Mouse (Mus musculus) thymus, postnatal 0 days (tissue): Measurements from ENCODE around the gene Zfp768. TPM values are rescaled to one million over a fixed set of nuclear protein-coding genes. Genes with fewer than 3 reads are reported as not detected.

Source experiments
- DNase-seq: peaks from one replicate; pipeline ENCODE4 v3.0.0-alpha.2; 2015; ENCODE audit warnings: low spot score
- polyA plus RNA-seq: library from polyadenylated mRNA; unstranded; fragments of >200 nt; fragmentation: Nextera tagmentation; extraction: Ambion mirVana; gene quantifications from 2 replicates; pipeline ENCODE4 v1.2.1, GENCODE M21; 2015

Zfp768 gene
- polyA plus RNA-seq, 1 experiment from 2014 or later: 2.5 TPM

DNA sequence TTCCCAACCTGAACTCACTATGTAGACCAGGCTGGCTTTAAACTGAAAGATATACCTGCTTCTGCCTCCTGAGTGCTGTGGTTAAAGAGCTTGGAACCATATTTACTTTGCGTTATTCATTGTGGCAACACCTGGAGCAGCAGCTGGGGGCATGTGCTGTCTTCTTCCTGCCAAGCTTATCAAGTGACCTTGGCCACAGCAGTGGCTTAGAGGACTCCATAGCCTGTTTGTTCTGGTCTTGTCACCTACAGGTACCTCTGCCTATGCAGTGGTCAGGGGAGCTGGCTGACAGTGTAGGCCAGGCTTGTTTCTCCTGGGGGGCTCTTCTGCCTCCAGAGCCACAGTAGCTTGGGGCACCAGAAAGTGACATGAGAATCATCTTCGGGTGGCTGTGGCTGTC is 37.0 kb downstream of the Zfp768 start:
- peak; percentile 54 for DNase-seq

DNA sequence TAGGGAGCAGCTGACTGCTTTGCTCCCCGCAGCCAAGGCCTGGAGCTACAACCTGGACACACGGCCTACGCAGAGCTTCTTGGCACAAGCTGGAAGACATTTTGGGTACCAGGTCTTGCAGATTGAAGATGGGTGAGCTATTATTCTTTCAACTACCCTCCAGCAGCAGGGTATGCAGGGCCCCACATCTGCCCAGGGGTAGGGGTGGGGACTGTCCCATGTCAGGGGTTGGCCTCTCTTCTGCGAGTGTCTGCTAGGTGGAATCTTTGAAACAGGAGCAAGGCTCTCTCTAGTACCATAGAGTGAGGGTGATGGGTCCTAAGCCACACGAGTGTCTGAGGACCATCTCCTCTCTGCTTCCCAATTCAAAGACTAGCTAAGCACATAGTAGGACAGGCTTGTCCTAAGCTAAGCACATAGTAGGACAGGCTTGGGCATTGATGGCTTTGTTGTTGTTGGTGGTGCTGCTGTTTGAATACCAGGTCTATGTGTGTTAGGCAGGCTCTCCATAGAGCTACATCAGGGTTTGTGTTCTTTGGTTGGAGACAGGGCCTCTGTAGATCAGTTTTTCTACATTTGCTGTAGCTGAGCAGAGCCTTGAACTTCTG is 47.7 kb downstream of the Zfp768 start:
- DNase-seq: no peak

DNA sequence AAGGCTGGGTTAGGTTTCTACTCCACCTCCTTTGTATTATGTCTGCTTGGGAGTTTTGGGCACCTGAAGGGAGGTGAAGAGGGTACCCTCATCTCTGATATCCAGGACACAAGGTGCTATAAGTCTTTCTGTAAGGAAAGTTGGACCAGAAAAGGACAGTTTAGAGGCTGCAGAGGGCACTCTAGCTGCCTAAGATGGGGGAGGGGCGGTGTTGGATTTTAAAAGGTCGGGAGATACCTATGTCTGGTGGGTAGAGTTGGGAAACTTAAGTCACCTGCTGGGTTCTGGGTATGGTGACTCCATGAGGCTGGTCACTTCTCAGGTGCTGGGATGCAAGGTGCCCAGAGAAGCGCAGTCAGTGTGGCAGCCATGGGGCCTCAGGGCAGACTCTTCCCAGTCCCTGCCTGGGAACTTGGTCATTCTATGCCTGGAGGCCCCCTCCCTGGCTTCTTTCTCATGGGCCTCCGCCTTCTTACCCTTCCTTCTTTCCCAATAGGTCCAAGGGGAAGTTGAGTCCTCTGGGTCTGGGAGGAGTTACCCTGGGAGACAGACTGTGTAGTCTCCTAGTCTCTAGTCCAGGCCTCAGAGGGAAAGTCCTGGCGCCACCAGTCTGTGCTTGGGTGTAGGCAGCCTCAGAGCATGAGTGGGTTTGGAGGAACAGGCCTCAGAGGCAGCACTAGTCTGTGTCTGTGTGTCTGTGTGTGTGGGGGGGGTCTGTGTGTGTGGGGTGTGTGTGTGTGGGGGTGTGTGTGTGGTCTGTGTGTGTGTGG is 48.4 kb downstream of the Zfp768 start:
- no peak for DNase-seq

DNA sequence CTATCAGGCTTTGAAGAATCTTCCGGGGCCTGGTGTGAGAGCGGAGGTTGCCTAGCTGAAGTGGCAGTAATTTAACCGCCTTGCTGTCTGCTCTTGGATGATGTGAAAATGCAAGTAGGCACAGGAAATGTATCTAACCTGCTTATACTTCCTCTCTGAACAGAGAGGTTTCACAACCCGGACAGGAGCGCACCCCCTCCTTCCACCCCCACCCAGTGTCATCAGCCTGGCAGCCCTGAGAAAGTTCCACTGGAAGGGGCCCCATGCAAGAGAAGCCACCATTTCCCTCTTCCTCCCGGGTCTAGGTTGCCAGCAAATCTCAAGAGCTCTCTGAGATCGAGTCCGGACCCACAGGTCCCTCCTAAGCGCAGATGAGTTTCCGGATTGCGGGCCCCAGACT is 49.3 kb downstream of the Zfp768 start, which contains the start of gene Itgal:
Itgal (plus strand) TSS at position 163 of the 400 bp plus-strand sequence.
- DNase-seq: peak; percentile 82

Other genes with a start within 250 kb of the Zfp768 start
- 0.99 and 1.4 TPM in 2 replicates for gene Qprt, start 223.4 kb downstream of the Zfp768 start, polyA plus RNA-seq
- gene Spn, start 207.8 kb downstream of the Zfp768 start, polyA plus RNA-seq: 26.6 and 26.7 TPM in 2 replicates
- 59.5 and 62.0 TPM in 2 replicates for gene Cd2bp2, start 149.5 kb downstream of the Zfp768 start, polyA plus RNA-seq
- gene Tbc1d10b, start 137.1 kb downstream of the Zfp768 start, polyA plus RNA-seq: 20.5 and 27.4 TPM in 2 replicates
- 67.7 and 68.9 TPM in 2 replicates for gene Mylpf, start 136.7 kb downstream of the Zfp768 start, polyA plus RNA-seq
- 25.4 and 29.7 TPM in 2 replicates for gene Zfp553, start 112.5 kb downstream of the Zfp768 start, polyA plus RNA-seq
- gene Sept1, start 112.5 kb downstream of the Zfp768 start, polyA plus RNA-seq: 638 and 684 TPM in 2 replicates
- gene Zfp771, start 101.3 kb downstream of the Zfp768 start, polyA plus RNA-seq: 34.7 and 37.0 TPM in 2 replicates
- 181 and 213 TPM in 2 replicates for gene Dctpp1, start 84.9 kb downstream of the Zfp768 start, polyA plus RNA-seq
- gene Sephs2, start 71.5 kb downstream of the Zfp768 start, polyA plus RNA-seq: 146 and 151 TPM in 2 replicates
- 81.6 and 96.5 TPM in 2 replicates for gene Itgal, start 49.3 kb downstream of the Zfp768 start, polyA plus RNA-seq
- gene Zfp747, start 30.5 kb upstream of the Zfp768 start, polyA plus RNA-seq: 7.3 and 8.0 TPM in 2 replicates
- gene 9130019O22Rik, start 41.6 kb upstream of the Zfp768 start, polyA plus RNA-seq: 4.8 and 6.0 TPM in 2 replicates
- gene E430018J23Rik, start 48.0 kb upstream of the Zfp768 start, polyA plus RNA-seq: 4.4 and 4.9 TPM in 2 replicates
- 6.8 and 7.0 TPM in 2 replicates for gene Zfp764, start 61.2 kb upstream of the Zfp768 start, polyA plus RNA-seq
- 26.2 and 28.0 TPM in 2 replicates for gene Zfp688, start 76.5 kb upstream of the Zfp768 start, polyA plus RNA-seq
- gene Zfp689, start 103.6 kb upstream of the Zfp768 start, polyA plus RNA-seq: 4.3 and 4.7 TPM in 2 replicates
- 51.0 and 54.6 TPM in 2 replicates for gene Prr14, start 114.0 kb upstream of the Zfp768 start, polyA plus RNA-seq
- 14.6 and 20.0 TPM in 2 replicates for gene Fbrs, start 133.6 kb upstream of the Zfp768 start, polyA plus RNA-seq
- gene Srcap, start 166.4 kb upstream of the Zfp768 start, polyA plus RNA-seq: 22.2 and 29.8 TPM in 2 replicates
- 10.9 and 15.9 TPM in 2 replicates for gene Gm42715, start 174.0 kb upstream of the Zfp768 start, polyA plus RNA-seq
- gene Tmem265, start 215.8 kb upstream of the Zfp768 start, polyA plus RNA-seq: 10.8 and 16.1 TPM in 2 replicates
- 55.2 and 62.1 TPM in 2 replicates for gene Phkg2, start 227.8 kb upstream of the Zfp768 start, polyA plus RNA-seq
- gene Ccdc189, start 243.0 kb upstream of the Zfp768 start, polyA plus RNA-seq: 2.8 and 3.5 TPM in 2 replicates
- gene Rnf40, start 243.2 kb upstream of the Zfp768 start, polyA plus RNA-seq: 42.5 and 44.3 TPM in 2 replicates